Mouse (Mus musculus) forebrain, embryonic 11.5 days (tissue): ENCODE data around the gene Ly6g6d. TPM values are rescaled to one million over a fixed set of nuclear protein-coding genes. Genes with fewer than 3 reads are reported as not detected.

ENCODE experiments used
- ATAC-seq: fragments of 200-750 bp; cut with Nextera tagmentation; replicated peaks from 2 replicates; pipeline ENCODE4 v1.8.0; 2017; ENCODE audit warnings: moderate TSS enrichment; ENCODE audit not compliant: low FRiP score
- DNase-seq: peaks from one replicate; pipeline ENCODE4 v3.0.0-alpha.2; 2017; ENCODE audit warnings: low spot score
- H3K27ac ChIP-seq: fragments of 300-500 bp; sonication (generic); 2 replicates; pipeline ENCODE4 v1.5.1; 2014; ENCODE audit warnings: low read depth, low read length
- H3K27me3 ChIP-seq: fragments of 300-500 bp; sonication (generic); 2 replicates; pipeline ENCODE4 v1.6.1; 2014; ENCODE audit warnings: mild to moderate bottlenecking, low read length, mixed read lengths; ENCODE audit not compliant: control insufficient read depth, insufficient read depth
- H3K36me3 ChIP-seq: fragments of 300-500 bp; sonication (generic); 2 replicates; pipeline ENCODE4 v1.6.1; 2014; ENCODE audit warnings: mild to moderate bottlenecking, low read length, moderate library complexity, mixed read lengths; ENCODE audit not compliant: control insufficient read depth, insufficient read depth
- H3K4me1 ChIP-seq: fragments of 300-500 bp; sonication (generic); replicated peaks from 2 replicates; pipeline ENCODE4 v1.6.1; 2014; ENCODE audit warnings: low read length, mixed read lengths; ENCODE audit not compliant: control insufficient read depth, insufficient read depth
- H3K4me2 ChIP-seq: fragments of 300-500 bp; sonication (generic); 2 replicates; pipeline ENCODE4 v1.6.1; 2014; ENCODE audit warnings: low read depth, mild to moderate bottlenecking, low read length, moderate library complexity, mixed read lengths; ENCODE audit not compliant: severe bottlenecking
- H3K4me3 ChIP-seq: fragments of 300-500 bp; sonication (generic); 2 replicates; pipeline ENCODE4 v1.5.1; 2014; ENCODE audit warnings: low read depth, low read length
- H3K9ac ChIP-seq: fragments of 300-500 bp; sonication (generic); 2 replicates; pipeline ENCODE4 v1.6.1; 2014; ENCODE audit warnings: low read length
- H3K9me3 ChIP-seq: fragments of 300-500 bp; sonication (generic); 2 replicates; pipeline ENCODE4 v1.6.1; 2016; ENCODE audit warnings: low read length, mixed read lengths; ENCODE audit not compliant: control insufficient read depth
- WGBS: fragments of 180-500 bp; shearing (Covaris S2); extraction: QIAGEN DNeasy Blood & Tissue Kit; methylation state at CpG from one replicate; pipeline ENCODE4 v1.1.7; 2014; 5-methylcytosine and 5-hydroxymethylcytosine counted together
- polyA plus RNA-seq: library from polyadenylated mRNA; unstranded; fragments of >200 nt; fragmentation: Nextera tagmentation; extraction: Ambion mirVana; gene quantifications from 2 replicates; pipeline ENCODE4 v1.2.1, GENCODE M21; 2014

The Ly6g6d gene
- polyA plus RNA-seq, 1 experiment from 2014 or later, result 1.8 TPM

DNA sequence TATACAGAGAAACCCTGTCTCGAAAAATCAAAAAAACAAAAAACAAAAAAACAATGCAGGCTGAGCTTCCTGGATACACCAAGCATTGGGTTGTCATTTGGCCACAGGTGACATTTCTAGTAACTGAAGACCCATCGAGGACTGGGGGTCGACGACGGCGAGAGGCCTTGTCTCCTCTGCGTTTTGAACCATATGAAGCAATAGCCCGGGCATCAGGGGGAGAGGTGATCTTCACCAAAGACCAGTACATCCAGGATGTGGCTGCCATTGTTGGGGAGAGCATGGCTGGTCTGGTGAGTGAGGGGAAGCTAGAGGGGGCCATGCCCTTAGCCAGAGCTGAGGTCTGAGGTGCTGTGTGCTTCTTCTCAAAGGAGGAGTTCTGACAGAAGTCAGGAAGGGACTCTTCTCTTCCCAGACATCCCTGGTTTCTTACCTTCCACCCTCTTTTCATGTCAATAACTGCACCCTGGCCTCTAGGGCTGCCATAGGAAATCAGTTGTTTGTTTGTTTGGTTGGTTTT, 55.3 kb downstream of the Ly6g6d start:
- Histone ChIP-seq H3K27ac (no peak overlapping the region), H3K4me1 (peaks cover 10% of the 10 kb centered on the region)
- ATAC-seq, result no peak

GRCm38 (mm10) chr17:35021842-35022477, 55.9 kb downstream of the Ly6g6d start:
- 58% methylated on average over 6 of the region's 6 CpGs for WGBS

More for the DNA sequence above, 55.3 kb downstream of the Ly6g6d start:
- no peak overlapping the region for H3K4me3 ChIP-seq
- H3K9ac ChIP-seq, result no peak overlapping the region; the same call in 1 of the 2 replicates
- no peaks in the 10 kb centered on the region; the same call in 1 of the 2 replicates for H3K36me3 ChIP-seq
- H3K4me2 ChIP-seq, result no peak overlapping the region
- no peaks in the 10 kb centered on the region for H3K9me3 ChIP-seq
- H3K27me3 ChIP-seq, result no peaks in the 10 kb centered on the region
- peak; percentile 44 for DNase-seq
- WGBS, result 93% methylated on average over 8 of the region's 8 CpGs

More at GRCm38 (mm10) chr17:35021842-35022477, 55.9 kb downstream of the Ly6g6d start:
- ATAC-seq, result no peak
- Histone ChIP-seq H3K4me1 (peaks cover 6% of the 10 kb centered on the region), H3K4me3 (no peak overlapping the region), H3K9ac (no peak overlapping the region), H3K4me2 (no peak overlapping the region), H3K9me3 (no peaks in the 10 kb centered on the region), H3K36me3 (no peaks in the 10 kb centered on the region; the same call in 1 of the 2 replicates), H3K27ac (no peak overlapping the region), H3K27me3 (no peaks in the 10 kb centered on the region)
- DNase-seq, result peak; percentile 50

Other genes starting within 250 kb of the Ly6g6d start
- 26.3 and 28.3 TPM in 2 replicates for gene Stk19, start 241.1 kb downstream of the Ly6g6d start, polyA plus RNA-seq
- gene Dxo, start 241.0 kb downstream of the Ly6g6d start, polyA plus RNA-seq, result 78.5 and 84.9 TPM in 2 replicates
- gene Skiv2l, start 227.9 kb downstream of the Ly6g6d start, polyA plus RNA-seq, result 53.1 and 55.1 TPM in 2 replicates
- gene Nelfe, start 227.7 kb downstream of the Ly6g6d start, polyA plus RNA-seq, result 143 and 144 TPM in 2 replicates
- gene Cfb, start 215.5 kb downstream of the Ly6g6d start, polyA plus RNA-seq, result 2.6 and 3.3 TPM in 2 replicates
- 2.1 and 2.8 TPM in 2 replicates for gene Zbtb12, start 198.6 kb downstream of the Ly6g6d start, polyA plus RNA-seq
- not detected in 2 replicates for gene Gm20547, start 196.0 kb downstream of the Ly6g6d start, polyA plus RNA-seq
- 1.1 and 1.7 TPM in 2 replicates for gene C2, start 179.8 kb downstream of the Ly6g6d start, polyA plus RNA-seq
- 90.4 and 96.8 TPM in 2 replicates for gene Ehmt2, start 179.6 kb downstream of the Ly6g6d start, polyA plus RNA-seq
- not detected in 2 replicates for gene Slc44a4, start 163.6 kb downstream of the Ly6g6d start, polyA plus RNA-seq
- 12.8 and 13.4 TPM in 2 replicates for gene Neu1, start 146.8 kb downstream of the Ly6g6d start, polyA plus RNA-seq
- 0.24 TPM in 1 of 2 replicates, not detected in the other for gene Hspa1b, start 118.8 kb downstream of the Ly6g6d start, polyA plus RNA-seq
- gene Gm20481, start 108.2 kb downstream of the Ly6g6d start, polyA plus RNA-seq, result not detected in 2 replicates
- gene Hspa1a, start 105.9 kb downstream of the Ly6g6d start, polyA plus RNA-seq, result 1.6 TPM in 2 replicates
- gene Hspa1l, start 105.4 kb downstream of the Ly6g6d start, polyA plus RNA-seq, result 1.7 and 1.8 TPM in 2 replicates
- gene Lsm2, start 96.2 kb downstream of the Ly6g6d start, polyA plus RNA-seq, result 288 and 292 TPM in 2 replicates
- gene Vars, start 77.1 kb downstream of the Ly6g6d start, polyA plus RNA-seq, result 169 and 174 TPM in 2 replicates
- 0.15 and 0.27 TPM in 2 replicates for gene Vwa7, start 61.5 kb downstream of the Ly6g6d start, polyA plus RNA-seq
- gene Sapcd1, start 50.0 kb downstream of the Ly6g6d start, polyA plus RNA-seq, result 4.0 and 4.1 TPM in 2 replicates
- gene Msh5, start 31.3 kb downstream of the Ly6g6d start, polyA plus RNA-seq, result 5.8 and 7.9 TPM in 2 replicates
- gene Clic1, start 28.1 kb downstream of the Ly6g6d start, polyA plus RNA-seq, result 67.7 and 74.5 TPM in 2 replicates
- gene Ddah2, start 19.0 kb downstream of the Ly6g6d start, polyA plus RNA-seq, result 489 and 543 TPM in 2 replicates
- gene Ly6g6c, start 12.7 kb downstream of the Ly6g6d start, polyA plus RNA-seq, result 0.20 TPM in 1 of 2 replicates, not detected in the other
- 1.3 and 1.6 TPM in 2 replicates for gene Mpig6b, start 11.9 kb downstream of the Ly6g6d start, polyA plus RNA-seq
- 0.39 and 0.57 TPM in 2 replicates for gene Ly6g6e, start 1.2 kb downstream of the Ly6g6d start, polyA plus RNA-seq
- 0.72 and 0.88 TPM in 2 replicates for gene Ly6g6f, start 7.5 kb upstream of the Ly6g6d start, polyA plus RNA-seq
- 52.6 and 53.8 TPM in 2 replicates for gene Abhd16a, start 11.2 kb upstream of the Ly6g6d start, polyA plus RNA-seq
- gene Ly6g5c, start 30.2 kb upstream of the Ly6g6d start, polyA plus RNA-seq, result not detected in 2 replicates
- gene Ly6g5b, start 37.4 kb upstream of the Ly6g6d start, polyA plus RNA-seq, result 1.4 and 1.9 TPM in 2 replicates
- gene Gpank1, start 43.4 kb upstream of the Ly6g6d start, polyA plus RNA-seq, result 29.5 and 33.7 TPM in 2 replicates
- gene Csnk2b, start 44.0 kb upstream of the Ly6g6d start, polyA plus RNA-seq, result 296 and 297 TPM in 2 replicates
- 8.6 and 8.7 TPM in 2 replicates for gene D17H6S53E, start 48.3 kb upstream of the Ly6g6d start, polyA plus RNA-seq
- gene Apom, start 54.0 kb upstream of the Ly6g6d start, polyA plus RNA-seq, result 0.64 and 0.88 TPM in 2 replicates
- gene Bag6, start 57.1 kb upstream of the Ly6g6d start, polyA plus RNA-seq, result 96.6 and 100 TPM in 2 replicates
- gene Prrc2a, start 86.8 kb upstream of the Ly6g6d start, polyA plus RNA-seq, result 277 and 281 TPM in 2 replicates
- 2.9 and 3.5 TPM in 2 replicates for gene Aif1, start 98.0 kb upstream of the Ly6g6d start, polyA plus RNA-seq
- 3.8 and 4.7 TPM in 2 replicates for gene Lst1, start 110.4 kb upstream of the Ly6g6d start, polyA plus RNA-seq
- gene Ltb, start 116.4 kb upstream of the Ly6g6d start, polyA plus RNA-seq, result 0.17 and 0.41 TPM in 2 replicates
- not detected in 2 replicates for gene Tnf, start 123.9 kb upstream of the Ly6g6d start, polyA plus RNA-seq
- gene Lta, start 127.3 kb upstream of the Ly6g6d start, polyA plus RNA-seq, result not detected in 2 replicates
- 0.85 TPM in 1 of 2 replicates, not detected in the other for gene Gm16181, start 142.8 kb upstream of the Ly6g6d start, polyA plus RNA-seq
- gene Atp6v1g2, start 155.6 kb upstream of the Ly6g6d start, polyA plus RNA-seq, result 12.1 and 14.2 TPM in 2 replicates
- 4.3 and 5.5 TPM in 2 replicates for gene Nfkbil1, start 157.7 kb upstream of the Ly6g6d start, polyA plus RNA-seq
- gene Ddx39b, start 163.7 kb upstream of the Ly6g6d start, polyA plus RNA-seq, result 717 and 756 TPM in 2 replicates
- gene H2-D1, start 184.7 kb upstream of the Ly6g6d start, polyA plus RNA-seq, result 45.8 and 51.2 TPM in 2 replicates
- gene H2-Q1, start 242.3 kb upstream of the Ly6g6d start, polyA plus RNA-seq, result not detected in 2 replicates